ENCODE assay signal across 30 mouse cellular contexts in the genomic region with DNA sequence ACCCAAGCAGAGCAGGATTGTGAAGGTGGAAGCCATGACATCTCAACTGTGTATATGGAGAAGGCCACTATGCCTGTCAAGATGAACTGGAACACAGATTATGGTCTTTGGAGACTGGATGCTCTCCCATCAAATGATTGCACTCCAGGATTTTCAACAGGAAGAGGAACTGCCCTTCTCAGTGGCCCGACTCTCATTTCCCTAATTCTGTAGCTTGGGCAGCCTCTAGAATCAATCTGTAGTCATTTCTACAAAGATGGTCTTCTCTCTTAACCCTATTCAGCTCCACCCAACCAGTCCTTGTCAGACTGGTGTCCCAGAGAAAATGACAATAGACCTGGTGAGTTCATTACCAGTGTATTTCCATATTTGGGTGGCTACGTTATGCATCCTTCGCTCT. TPM values are rescaled to one million over a fixed set of nuclear protein-coding genes. Genes with fewer than 3 reads are reported as not detected.
A peak's percentile ranks its signal among the peaks of the same experiment; 100 is the strongest.
DNase-seq lines count a peak whose midpoint lies in the region; ATAC-seq and TF ChIP-seq lines count a peak whose summit lies in the region.
"Had no signal": no experiment of that assay in that cellular context is flagged by ENCODE, and none has a peak within 500 bp of the region (broad histone marks: within the 10 kb centered on the region; RNA-seq: fewer than 3 reads in every experiment).

No protein-coding gene starts in this region.

- H3K4me3 ChIP-seq in lung, postnatal 0 days (ENCODE audit: low read depth, low read length): no peak overlapping the region
- H3K4me3 ChIP-seq: embryonic facial prominence, embryonic 10.5 days; embryonic facial prominence, embryonic 12.5 days; forebrain, embryonic 13.5 days; forebrain, embryonic 15.5 days had no signal

- H3K36me3 ChIP-seq in lung, postnatal 0 days (ENCODE audit: insufficient read depth, low read length): no peaks in the 10 kb centered on the region
- H3K36me3 ChIP-seq: embryonic facial prominence, embryonic 10.5 days; embryonic facial prominence, embryonic 12.5 days; forebrain, embryonic 15.5 days; G1E had no signal

- no peak overlapping the region for H3K4me2 ChIP-seq in lung, postnatal 0 days (replicated peaks; ENCODE audit: low read depth, low read length)
- H3K4me2 ChIP-seq: embryonic facial prominence, embryonic 12.5 days; forebrain, embryonic 13.5 days; forebrain, embryonic 15.5 days had no signal

- H3K27me3 ChIP-seq in lung, postnatal 0 days (replicated peaks; ENCODE audit: insufficient read depth, low read length): no peaks in the 10 kb centered on the region
- H3K27me3 ChIP-seq: CH12.LX; embryonic facial prominence, embryonic 12.5 days; forebrain, embryonic 13.5 days; forebrain, embryonic 15.5 days had no signal

- 87% methylated on average over 3 of the region's 3 CpGs for WGBS in lung, postnatal 0 days

- ATAC-seq in lung, postnatal 0 days: no peak
- peak; percentile 68 for ATAC-seq in megakaryocyte, adult 5-6 weeks (ENCODE audit: poor library complexity, severe bottlenecking)
- ATAC-seq in monocyte, adult 5-6 weeks (replicated peaks; ENCODE audit: insufficient number of reproducible peaks, low FRiP score, low TSS enrichment, poor library complexity, severe bottlenecking): peak; percentile 56; the same call in 1 of the 2 replicates
- ATAC-seq: activated CD4-positive, CD25-positive, alpha-beta regulatory T cell, adult 4 months; CD4-positive, CD25-positive, alpha-beta regulatory T cell, adult 4 months; forebrain, embryonic 13.5 days; forebrain, embryonic 15.5 days; forebrain, postnatal 0 days; Patski had no signal

- DNase-seq in lung, postnatal 0 days (ENCODE audit: low spot score): peak; percentile 9
- no peak for DNase-seq in lung, postnatal 14 days
- no peak for DNase-seq in heart, postnatal 4 days
- DNase-seq in lung, postnatal 10 days: no peak
- DNase-seq: adrenal gland, adult 8-10 months; adrenal gland, postnatal 14 days; adrenal gland, postnatal 36 days; B cell, adult 2 months; cerebellum, adult 11 months; cerebellum, adult 18-20 months; cerebellum, adult 8-10 months; cerebellum, adult 9-11 months; cerebellum, postnatal 14 days; cerebellum, postnatal 36 days; forebrain, postnatal 0 days had no signal

- no peak overlapping the region for H3K9ac ChIP-seq in lung, postnatal 0 days (replicated peaks; ENCODE audit: low read depth)
- H3K9ac ChIP-seq: embryonic facial prominence, embryonic 12.5 days; forebrain, embryonic 13.5 days; forebrain, embryonic 15.5 days; forebrain, postnatal 0 days had no signal

- H3K9me3 ChIP-seq in lung, postnatal 0 days (ENCODE audit: low read length): no peaks in the 10 kb centered on the region
- H3K9me3 ChIP-seq: forebrain, embryonic 15.5 days; G1E had no signal

- no peak overlapping the region for H3K27ac ChIP-seq in lung, postnatal 0 days (ENCODE audit: low read length)
- H3K27ac ChIP-seq: embryonic facial prominence, embryonic 10.5 days; embryonic facial prominence, embryonic 12.5 days; forebrain, embryonic 13.5 days; forebrain, embryonic 15.5 days had no signal

- TF ChIP-seq EP300 in lung, postnatal 0 days (IDR thresholded peaks at IDR 0.05): no peak

- no peak for TF ChIP-seq CTCF in lung, postnatal 0 days (IDR thresholded peaks at IDR 0.05)

- no peaks in the 10 kb centered on the region for H3K4me1 ChIP-seq in lung, postnatal 0 days (ENCODE audit: insufficient read depth, low read depth, low read length)
- H3K4me1 ChIP-seq: embryonic facial prominence, embryonic 10.5 days; embryonic facial prominence, embryonic 12.5 days; forebrain, embryonic 13.5 days; forebrain, embryonic 15.5 days had no signal

RNA-seq across cellular contexts. Expression of gene Lilra6, which starts 42.1 kb away (rescaled TPM):
- polyA plus RNA-seq in lung, postnatal 0 days (2015; fragmentation: Nextera tagmentation; extraction: Ambion mirVana): 1.2 and 1.6 TPM in 2 replicates
- total RNA-seq in megakaryocyte, adult 5-6 weeks (2015): 132 and 138 TPM in 2 replicates
- 123 and 141 TPM in 2 replicates for total RNA-seq in megakaryocyte, adult 5-6 weeks (2017)
- 3.5 to 19.0 TPM (median 14.2 TPM) in 3 replicates for total RNA-seq in monocyte, adult 5-6 weeks (2017)
- total RNA-seq in heart, postnatal 4 days (2021): under 1 TPM; 0.12 to 0.14 TPM
- polyA plus RNA-seq: activated CD4-positive, CD25-positive, alpha-beta regulatory T cell, adult 4 months; brain, embryonic 14.5 days; cortical plate, adult 2 months; embryonic facial prominence, embryonic 10.5 days; embryonic facial prominence, embryonic 12.5 days; forebrain, embryonic 11.5 days; forebrain, embryonic 13.5 days; forebrain, embryonic 15.5 days; forebrain, postnatal 0 days; G1E; Patski had no signal

RNA-seq across cellular contexts. Expression of gene Gm14548, which starts 59.5 kb away (rescaled TPM):
- polyA plus RNA-seq in lung, postnatal 0 days (2015; fragmentation: Nextera tagmentation; extraction: Ambion mirVana): 1.3 and 1.6 TPM in 2 replicates
- 112 and 120 TPM in 2 replicates for total RNA-seq in megakaryocyte, adult 5-6 weeks (2015)
- total RNA-seq in megakaryocyte, adult 5-6 weeks (2017): 89.0 and 89.6 TPM in 2 replicates
- total RNA-seq in monocyte, adult 5-6 weeks (2017): 5.2 to 14.5 TPM (median 10.1 TPM) in 3 replicates
- under 1 TPM in 1 of 2 experiments, not detected in 1; 0.29 TPM for total RNA-seq in heart, postnatal 4 days (2021)
- total RNA-seq: adrenal gland, adult 18-20 months; adrenal gland, postnatal 14 days had no signal
- polyA plus RNA-seq: activated CD4-positive, CD25-positive, alpha-beta regulatory T cell, adult 4 months; brain, embryonic 14.5 days; CD4-positive, CD25-positive, alpha-beta regulatory T cell, adult 4 months; cortical plate, adult 2 months; embryonic facial prominence, embryonic 10.5 days; embryonic facial prominence, embryonic 12.5 days; forebrain, embryonic 11.5 days; forebrain, embryonic 13.5 days; forebrain, embryonic 15.5 days; G1E; Patski had no signal
